Mouse (Mus musculus) lung, postnatal 4 days (tissue): ENCODE data around the gene Ifna15.

Experiments used
- DNase-seq, 2 experiments: peaks; one replicate each; pipeline ENCODE4 v3.0.0; 2021

Ifna15 gene

DNA sequence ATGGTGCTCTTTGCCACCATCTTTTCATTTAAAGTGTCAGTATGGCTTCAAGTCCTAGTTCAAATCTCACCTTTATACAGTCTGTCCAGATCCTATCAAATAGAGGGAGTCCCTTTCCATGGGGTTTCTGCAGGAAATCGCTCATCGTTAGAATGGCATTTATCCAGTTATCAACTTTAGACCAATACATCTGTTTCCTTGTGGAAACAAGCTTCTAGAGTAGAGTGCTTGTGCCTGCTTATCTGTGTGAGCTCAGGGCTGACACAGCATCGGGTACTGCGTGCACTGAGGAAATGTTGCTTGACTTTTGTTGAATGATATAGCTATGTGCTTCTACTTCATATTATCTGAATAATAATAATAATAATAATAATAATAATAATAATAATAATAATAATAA, 44.3 kb downstream of the Ifna15 start:
- no peak for DNase-seq
